Mouse (Mus musculus) gastrocnemius, postnatal 14 days (tissue): ENCODE data around the gene Bex3. TPM values are rescaled to one million over a fixed set of nuclear protein-coding genes. Genes with fewer than 3 reads are reported as not detected.

Experiments
- DNase-seq: peaks from one replicate; pipeline ENCODE4 v3.0.0; 2021; ENCODE audit warnings: mixed read lengths
- intact Hi-C: fragments of 180-260 bp; cut with DNase I; formaldehyde crosslinking; loops from one replicate; pipeline ENCODE4 v1.15.1; 2025; ENCODE audit warnings: low total_unique reads
- total RNA-seq, 2 experiments: library from RNA; stranded (reverse); gene quantifications; 2 replicates each; pipeline ENCODE4 v1.2.3; 2021

Gene Bex3
- total RNA-seq, 2 experiments from 2014 or later, result 10.1 to 15.4 TPM

DNA sequence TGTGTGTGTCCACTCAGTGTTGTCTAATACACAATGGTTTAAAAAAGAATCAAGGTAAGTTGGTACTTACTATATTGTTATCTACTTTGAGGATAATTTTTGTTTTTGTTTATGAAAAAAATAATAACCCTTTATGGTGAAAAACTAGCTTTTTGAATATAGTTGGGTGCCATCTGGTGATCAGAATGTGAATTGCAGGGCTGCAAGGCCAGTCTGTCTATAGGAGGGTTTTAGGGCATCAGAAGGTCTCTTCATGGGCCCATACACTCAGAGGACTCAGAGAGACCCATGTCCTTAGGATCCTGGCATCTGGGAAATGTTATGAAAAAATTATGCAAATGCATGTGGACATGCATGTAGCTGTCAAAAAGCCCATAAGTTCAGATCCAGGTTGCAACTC lies 34.2 kb downstream of the Bex3 start:
- intact Hi-C loops, result loop anchor here (2.0 to 10.0 kb wide), 2 partner anchors 65 to 259 kb away; no protein-coding TSS in a partner anchor

DNA sequence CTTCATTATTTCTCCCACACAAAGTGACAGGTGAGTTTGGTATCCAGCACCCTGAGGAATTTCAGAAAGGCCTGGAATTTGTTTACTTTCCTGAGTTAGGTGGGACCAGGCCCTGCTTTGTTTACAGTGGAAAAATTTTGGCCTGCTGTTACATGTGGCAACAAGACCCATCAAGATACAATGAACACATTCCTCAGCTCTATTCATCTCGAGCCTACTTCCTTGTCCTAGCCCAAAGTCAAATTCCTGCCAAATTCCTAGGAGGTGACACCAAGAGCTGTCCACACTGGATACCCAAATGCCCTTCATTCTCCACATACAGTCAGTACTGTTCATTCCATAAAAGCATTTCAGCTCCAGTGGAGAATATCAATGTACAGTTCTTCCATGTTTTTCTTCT lies 36.1 kb downstream of the Bex3 start:
- intact Hi-C loops, result loop anchor here (10.0 kb wide), 1 partner anchor 261 kb away; no protein-coding TSS in a partner anchor
- DNase-seq, result no peak

More for the DNA sequence above, 34.2 kb downstream of the Bex3 start:
- no peak for DNase-seq

DNA sequence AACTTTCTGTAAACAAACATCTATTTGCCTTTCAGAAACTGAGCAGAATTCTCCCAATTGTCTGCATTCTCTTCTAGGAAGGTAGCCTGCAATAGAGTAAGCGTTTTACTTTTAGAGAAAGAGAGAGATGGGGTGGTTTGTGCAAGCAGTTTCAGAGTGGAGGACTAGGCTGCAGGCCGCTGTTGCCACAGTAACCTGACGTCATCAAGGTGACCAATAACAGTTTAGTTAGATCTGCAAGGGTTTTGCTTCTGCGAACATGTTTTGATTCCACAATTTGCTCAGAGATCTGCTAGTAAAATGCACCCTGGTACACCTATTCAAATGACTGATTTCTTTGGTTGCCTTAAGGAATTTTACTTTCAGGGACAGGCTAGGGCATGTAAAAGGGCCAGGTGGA lies 43.2 kb downstream of the Bex3 start:
- intact Hi-C loops, result no loop called here
- DNase-seq, result no peak

DNA sequence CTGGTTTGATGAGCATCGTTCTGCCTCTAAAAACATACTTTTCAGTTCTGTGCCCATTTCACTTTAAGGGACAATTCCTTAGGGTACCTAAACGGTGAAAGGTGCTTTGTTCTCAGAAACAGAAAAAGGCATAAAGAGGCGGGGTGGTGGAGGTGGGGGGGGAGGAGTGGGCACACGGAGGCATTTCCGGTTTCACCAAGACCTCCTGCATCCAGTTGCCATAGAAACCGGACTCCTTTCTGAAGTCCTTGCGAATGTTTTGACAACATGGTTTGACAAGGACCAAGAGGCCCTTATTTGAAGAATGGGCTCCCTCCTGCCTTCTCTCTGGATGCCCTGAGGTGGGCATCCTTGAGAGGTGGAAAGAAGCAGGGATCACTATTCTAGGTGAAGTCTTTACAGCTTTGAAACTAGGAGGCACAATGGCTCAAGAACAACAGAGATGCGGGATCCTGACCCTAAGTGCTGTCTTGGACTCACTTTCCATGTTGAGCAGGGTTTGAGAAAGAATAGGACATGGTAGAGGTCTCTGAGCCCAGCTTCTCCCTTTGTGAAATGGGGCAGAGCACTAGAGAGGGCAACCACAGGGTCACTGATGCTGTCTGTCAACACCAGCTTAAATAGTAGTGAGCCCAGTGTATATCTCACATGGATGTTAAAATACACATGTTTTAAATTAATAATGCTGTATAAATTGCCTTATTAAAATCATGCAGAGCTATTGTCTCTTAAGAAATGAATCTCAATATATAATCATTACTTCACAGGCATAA lies 43.9 kb downstream of the Bex3 start:
- intact Hi-C loops, result no loop called here
- no peak for DNase-seq

DNA sequence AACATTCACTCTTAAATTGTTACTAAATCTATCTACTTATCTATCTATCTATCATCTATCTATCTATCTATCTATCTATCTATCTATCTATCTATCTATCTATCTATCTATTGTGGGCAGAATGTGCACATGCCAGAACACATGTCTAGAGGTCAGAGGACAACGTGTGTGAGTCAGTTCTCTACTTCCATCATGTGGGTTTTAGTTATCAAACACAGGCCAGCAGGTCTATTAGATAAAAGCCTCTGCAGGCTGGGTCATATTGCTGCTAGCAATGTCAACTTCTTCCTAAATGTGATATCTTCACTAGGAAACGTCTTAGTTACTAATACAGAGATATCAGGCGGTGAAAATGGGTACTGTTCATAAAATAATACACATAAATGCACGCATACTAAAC lies 49.9 kb downstream of the Bex3 start:
- no peak for DNase-seq
- intact Hi-C loops, result loop anchor here (5.0 kb wide), 1 partner anchor 273 kb away; no protein-coding TSS in a partner anchor

Other genes with a start within 250 kb of the Bex3 start
- 1 to 10 TPM in 1 of 2 experiments, under 1 TPM in 1; 0.33 to 1.0 TPM for gene Arxes1, start 236.9 kb upstream of the Bex3 start, total RNA-seq
- under 1 TPM; 0.27 to 0.43 TPM for gene Bex2, start 202.0 kb upstream of the Bex3 start, total RNA-seq
- gene Nxf3, start 185.0 kb upstream of the Bex3 start, total RNA-seq, result not detected
- gene Bex4, start 131.3 kb upstream of the Bex3 start, total RNA-seq, result not detected
- gene Tceal8, start 97.9 kb upstream of the Bex3 start, total RNA-seq, result 10 to 100 TPM; 29.8 to 32.9 TPM
- 10 to 100 TPM; 60.8 to 74.0 TPM for gene Tceal5, start 66.4 kb upstream of the Bex3 start, total RNA-seq
- 100 to 1,000 TPM; 288 to 478 TPM for gene Tceal7, start 55.5 kb upstream of the Bex3 start, total RNA-seq
- 10 to 100 TPM; 12.0 to 17.3 TPM for gene Bex1, start 54.7 kb upstream of the Bex3 start, total RNA-seq
- gene Tceal9, start 25.2 kb upstream of the Bex3 start, total RNA-seq, result 10 to 100 TPM; 39.3 to 48.0 TPM
- gene Kir3dl1, start 247.7 kb downstream of the Bex3 start, total RNA-seq, result not detected